17 mouse cellular contexts compared by ENCODE assay signal in the genomic region with DNA sequence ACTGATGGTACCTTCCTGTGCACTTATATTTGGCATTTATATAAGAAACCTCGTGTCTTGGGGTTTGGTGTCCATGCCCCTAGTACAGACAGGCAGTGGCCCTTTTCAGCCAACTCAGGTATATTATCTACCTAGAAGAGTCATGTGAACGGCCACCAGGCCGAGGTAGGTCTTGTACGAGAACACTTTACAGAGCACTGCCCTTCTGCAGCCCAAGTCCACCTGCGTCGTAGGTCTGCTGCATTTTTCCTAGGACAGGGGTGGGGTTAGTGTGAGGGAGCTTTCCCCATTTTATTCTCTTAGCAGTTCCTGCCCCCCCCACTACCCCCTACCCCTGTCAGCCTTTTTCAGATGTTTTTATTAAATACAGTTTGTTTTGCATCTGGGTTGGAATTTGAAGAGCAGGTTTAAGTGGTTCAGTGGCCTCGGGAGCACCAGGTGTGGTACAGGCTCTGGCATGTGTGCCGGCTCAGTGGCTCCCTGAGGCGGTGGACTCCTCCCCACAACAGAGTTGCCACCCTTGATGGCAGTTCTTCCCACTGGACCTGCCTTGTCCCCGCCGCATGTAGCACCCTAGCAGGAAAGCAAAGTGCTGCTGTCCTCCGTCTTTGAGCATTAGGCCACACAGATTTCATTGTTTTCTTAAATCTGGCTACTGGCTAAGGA.
"Had no signal": no experiment of that assay in that cellular context is flagged by ENCODE, and none has a peak within 500 bp of the region (broad histone marks: within the 10 kb centered on the region; RNA-seq: fewer than 3 reads in every experiment).

No protein-coding gene starts in this region.

- H3K4me2 ChIP-seq: liver, embryonic 12.5 days; midbrain, embryonic 11.5 days; midbrain, embryonic 13.5 days; neural tube, embryonic 13.5 days; neural tube, embryonic 15.5 days had no signal

- H3K9ac ChIP-seq: liver, embryonic 12.5 days; liver, embryonic 14.5 days; midbrain, embryonic 13.5 days; neural tube, embryonic 13.5 days; neural tube, embryonic 15.5 days had no signal

- ATAC-seq: liver, embryonic 12.5 days; midbrain, embryonic 13.5 days; midbrain, embryonic 16.5 days had no signal

- H3K4me1 ChIP-seq: liver, embryonic 12.5 days had no signal

- H3K9me3 ChIP-seq: liver, embryonic 12.5 days; midbrain, embryonic 13.5 days; neural tube, embryonic 13.5 days; neural tube, embryonic 15.5 days had no signal

- H3K36me3 ChIP-seq: liver, embryonic 12.5 days; midbrain, embryonic 13.5 days; neural tube, embryonic 13.5 days; neural tube, embryonic 15.5 days had no signal

- H3K27ac ChIP-seq: liver, embryonic 12.5 days; liver, embryonic 14.5 days; midbrain, embryonic 13.5 days; neural tube, embryonic 13.5 days; neural tube, embryonic 15.5 days had no signal

- DNase-seq: lung, adult 18-20 months; retina, postnatal 1 day; right cerebral cortex, adult 18-20 months; right cerebral cortex, postnatal 25 days; right cerebral cortex, postnatal 4 days; spleen, adult 18-20 months; thymus, adult 18-20 months; thymus, postnatal 14 days; thymus, postnatal 36 days had no signal

- H3K27me3 ChIP-seq: liver, embryonic 12.5 days; midbrain, embryonic 13.5 days; neural tube, embryonic 15.5 days had no signal

- H3K4me3 ChIP-seq: liver, embryonic 12.5 days; midbrain, embryonic 13.5 days; myocyte; neural tube, embryonic 13.5 days; neural tube, embryonic 15.5 days had no signal
